Mouse (Mus musculus): ENCODE data around the gene Gm49403. TPM values are rescaled to one million over a fixed set of nuclear protein-coding genes. Genes with fewer than 3 reads are reported as not detected.
"Not testable (repeated sequence)": the region's sequence is repeated elsewhere in the genome, so short reads cannot be mapped to it uniquely, and the experiment has no call there.

Gm49403 gene
- not detected in 2 replicates for polyA plus RNA-seq (2012; rRNA removed)

DNA sequence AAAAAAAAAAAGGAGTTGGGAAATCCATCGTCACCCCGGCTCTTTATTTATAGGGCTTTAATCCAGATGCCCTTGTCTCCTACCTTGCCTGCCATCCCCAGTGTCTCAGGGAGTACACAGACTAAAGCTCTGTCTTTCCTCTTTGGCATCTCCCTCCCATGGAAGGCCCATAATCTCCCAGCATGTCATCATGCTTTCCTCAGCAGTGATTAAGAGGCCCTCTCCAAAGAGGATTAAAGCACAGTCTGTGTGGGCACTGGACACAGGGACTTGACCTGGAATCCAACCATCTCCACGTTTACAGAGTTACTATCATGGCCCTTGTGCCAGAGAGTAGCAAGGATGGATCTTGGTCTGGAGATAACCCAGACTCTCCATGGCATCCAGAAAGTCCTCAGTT lies at the start of gene Gm49403, which contains the start of gene Lbhd1:
TSS of gene Gm49403 (plus strand) at position 315 of the 400 bp plus-strand sequence.
TSS of gene Lbhd1 (plus strand) at position 117 of the 400 bp plus-strand sequence.
- no peak for DNase-seq (ENCODE audit: low read depth)

DNA sequence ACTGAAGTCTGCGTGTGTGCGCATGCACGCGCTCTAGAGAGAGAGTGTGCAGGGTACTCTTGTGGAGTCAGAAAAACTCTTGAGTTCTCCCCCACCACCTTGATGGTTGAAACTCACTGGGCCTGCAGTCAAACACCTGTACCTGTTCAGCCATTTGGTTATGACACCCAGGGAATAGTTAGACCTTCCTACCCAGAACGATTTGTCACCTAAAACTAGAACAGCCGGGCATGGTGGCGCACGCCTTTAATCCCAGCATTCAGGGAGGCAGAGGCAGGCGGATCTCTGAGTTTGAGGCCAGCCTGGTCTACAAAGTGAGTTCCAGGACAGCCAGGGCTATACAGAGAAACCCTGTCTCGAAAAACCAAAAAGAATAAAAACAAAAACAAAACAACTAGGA lies 47.4 kb upstream of the Gm49403 start:
- not testable (repeated sequence) for DNase-seq (ENCODE audit: low read depth)

DNA sequence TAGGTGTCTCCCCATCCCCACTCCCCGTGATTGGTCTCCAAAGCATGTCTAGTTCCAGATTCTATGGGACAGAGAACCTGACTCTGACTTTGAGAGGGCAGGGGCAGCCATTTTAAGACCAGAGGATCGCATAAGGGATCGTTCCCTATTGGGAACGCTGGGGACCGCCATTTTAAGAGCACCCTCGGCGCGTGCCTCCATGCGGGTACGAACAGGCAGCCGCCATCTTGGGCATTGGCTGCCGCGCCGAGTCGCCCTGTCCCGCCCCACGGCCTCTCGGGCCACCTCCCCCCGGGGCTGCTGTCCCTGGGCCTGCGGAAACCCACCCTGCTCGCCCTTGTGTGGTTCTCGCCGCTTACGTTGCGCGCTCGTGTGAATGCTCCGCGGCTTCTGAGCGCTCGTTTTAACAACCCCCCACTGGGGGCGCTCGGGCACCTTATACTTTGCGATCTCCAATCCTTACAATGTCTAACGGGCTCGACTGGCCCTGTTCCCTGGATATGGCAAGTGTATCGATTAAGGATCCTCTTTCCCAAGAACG lies 46.4 kb upstream of the Gm49403 start, which contains the start of gene Bscl2:
TSS of gene Bscl2 (plus strand) at position 217 of the 541 bp plus-strand sequence.
- no peak for DNase-seq (ENCODE audit: low read depth)

DNA sequence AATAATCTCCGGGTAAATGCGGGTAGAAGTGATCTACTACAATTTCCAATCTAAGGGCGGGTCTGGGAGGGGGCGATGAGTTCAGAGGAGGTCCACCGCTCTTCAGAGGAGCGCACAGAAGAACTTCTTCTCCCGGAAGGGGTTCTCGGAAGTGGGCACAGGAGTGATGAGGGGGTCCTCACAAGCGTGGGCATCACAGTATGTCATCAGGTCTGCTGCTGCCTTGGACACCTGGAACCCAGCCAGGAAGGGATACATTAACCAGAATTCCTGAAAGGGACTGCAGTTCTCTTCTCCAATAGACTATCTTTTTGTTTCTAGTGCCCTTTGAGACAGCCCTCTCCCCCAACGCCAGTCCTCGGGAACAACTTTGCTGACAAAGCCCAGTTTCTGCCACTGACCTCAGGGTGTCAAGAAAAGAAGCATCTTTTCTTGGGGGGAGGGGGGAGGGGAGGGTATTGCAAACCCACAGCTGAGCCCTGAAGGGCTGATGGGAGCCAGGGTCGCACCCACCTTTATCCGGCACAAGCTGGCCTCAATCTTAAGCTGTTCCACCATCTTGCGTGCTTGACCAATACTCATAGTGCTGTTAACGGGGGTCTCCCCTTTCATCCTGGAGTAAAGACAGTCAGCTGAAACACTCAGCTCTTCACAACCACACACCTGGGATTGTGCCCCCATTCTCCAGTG lies 45.5 kb upstream of the Gm49403 start:
- no peak for DNase-seq (ENCODE audit: low read depth)

DNA sequence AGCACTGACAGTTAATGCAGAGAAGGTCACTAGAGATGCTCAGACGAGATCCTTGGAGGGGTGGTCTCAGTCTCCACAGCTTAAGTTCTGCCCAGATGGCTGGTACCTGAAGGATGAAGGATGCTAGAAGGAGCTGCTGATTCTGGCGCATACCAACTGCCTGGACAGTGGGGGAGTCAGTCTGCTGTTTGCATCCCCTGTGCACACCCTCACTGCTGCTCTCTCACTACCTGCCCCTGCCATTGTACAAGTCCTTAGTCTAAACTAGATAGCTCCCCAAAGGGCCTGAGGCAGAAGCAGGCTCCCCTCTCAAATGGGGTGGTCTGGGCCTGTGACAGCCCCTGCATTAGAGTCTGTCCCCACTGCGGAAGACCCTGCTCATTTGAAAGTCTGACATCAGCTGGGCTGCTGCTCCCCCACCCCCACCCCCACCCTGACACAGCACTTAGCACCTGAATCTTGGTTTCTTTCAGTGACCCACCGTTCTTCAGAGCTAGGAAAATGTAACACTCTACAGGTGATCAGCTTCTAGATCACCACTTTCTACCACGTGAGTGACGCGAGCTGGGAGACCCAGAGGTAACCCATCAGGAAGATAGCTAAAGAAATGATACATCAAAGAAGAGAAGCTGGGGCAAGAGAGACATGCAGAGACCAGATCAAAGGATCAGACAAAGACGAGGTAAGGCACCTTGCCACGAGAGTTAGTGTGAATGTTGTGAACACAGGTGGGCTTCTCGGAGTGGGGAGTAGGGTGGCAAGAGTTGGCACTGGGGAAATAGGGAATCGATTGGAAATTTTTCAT lies 44.4 kb upstream of the Gm49403 start, which contains the start of gene Gng3:
TSS of gene Gng3 (minus strand) at position 92 of the 805 bp plus-strand sequence.
- DNase-seq (ENCODE audit: low read depth), result no peak

DNA sequence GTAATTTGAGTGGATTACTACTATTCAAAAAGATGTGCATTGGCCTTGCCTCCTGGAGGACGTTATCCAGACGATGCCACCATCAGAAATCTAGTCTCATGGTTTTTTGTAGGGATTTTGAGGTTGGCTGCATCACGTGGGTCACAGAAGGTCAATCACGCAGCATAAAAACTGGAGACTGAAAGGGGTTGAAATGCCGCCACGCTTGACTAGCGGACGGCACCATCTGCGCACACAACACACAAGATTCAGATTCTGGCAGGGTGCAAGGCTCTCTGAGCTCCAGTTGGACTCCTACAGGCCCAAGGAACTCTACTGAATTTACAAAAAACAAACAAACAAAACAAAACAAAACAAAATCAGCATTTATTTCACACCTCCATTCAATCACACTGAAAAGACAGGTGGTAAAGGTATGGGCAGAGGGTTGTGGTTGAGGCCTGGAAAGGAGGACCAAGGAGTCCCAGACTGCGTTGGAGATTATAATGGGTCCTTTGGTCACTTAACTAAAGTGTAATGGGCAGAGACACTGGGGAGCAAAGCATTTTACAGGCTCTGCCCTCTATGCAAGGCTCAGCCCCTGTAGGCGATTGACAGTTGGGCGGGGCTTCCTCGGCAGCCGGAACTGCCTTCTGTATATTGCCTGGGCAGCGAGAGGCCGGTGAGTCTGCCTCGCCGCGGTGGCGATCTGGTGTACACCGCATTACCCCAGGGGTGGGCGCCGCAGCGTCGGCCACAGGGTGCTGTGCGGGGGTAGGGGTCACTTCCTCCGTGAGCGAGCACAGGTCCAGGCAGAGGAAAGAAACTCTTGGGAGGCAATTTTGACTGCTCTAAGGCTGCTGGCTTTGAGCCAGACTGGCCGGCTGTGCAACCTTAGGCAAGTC lies 43.6 kb upstream of the Gm49403 start:
- DNase-seq (ENCODE audit: low read depth), result no peak

DNA sequence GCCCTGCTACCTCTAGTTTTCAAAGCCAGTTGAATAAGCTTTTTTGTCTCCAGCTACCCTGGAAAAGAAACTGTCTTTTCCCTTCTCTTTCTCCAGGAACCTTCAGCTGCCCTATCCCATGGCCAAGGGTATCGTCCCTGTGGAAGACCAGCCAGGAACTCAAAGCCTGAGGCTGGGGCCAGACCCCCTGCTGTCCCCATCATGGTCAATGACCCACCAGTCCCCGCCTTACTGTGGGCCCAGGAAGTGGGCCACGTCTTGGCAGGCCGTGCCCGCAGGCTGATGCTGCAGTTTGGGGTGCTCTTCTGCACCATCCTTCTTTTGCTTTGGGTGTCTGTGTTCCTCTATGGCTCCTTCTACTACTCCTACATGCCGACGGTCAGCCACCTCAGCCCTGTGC lies 42.7 kb upstream of the Gm49403 start:
- DNase-seq (ENCODE audit: low read depth), result no peak

DNA sequence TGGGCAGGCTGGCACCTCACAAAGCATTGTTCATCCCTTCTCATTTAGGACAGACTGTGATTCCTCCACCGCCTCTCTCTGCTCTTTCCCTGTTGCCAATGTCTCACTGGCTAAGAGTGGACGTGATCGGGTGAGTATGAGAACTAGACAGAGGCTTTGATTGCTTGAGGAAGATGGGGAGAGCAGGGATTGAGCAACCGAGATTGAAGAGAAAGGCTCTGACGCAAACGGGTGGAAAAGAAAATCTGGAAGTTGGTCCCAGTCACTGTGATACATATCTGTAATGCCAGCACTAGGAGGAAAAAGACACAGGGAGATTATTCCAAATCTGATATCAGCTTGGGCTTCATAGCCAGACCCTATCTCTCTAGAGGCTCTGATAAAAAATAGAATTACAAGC lies 40.8 kb upstream of the Gm49403 start:
- no peak for DNase-seq (ENCODE audit: low read depth)

DNA sequence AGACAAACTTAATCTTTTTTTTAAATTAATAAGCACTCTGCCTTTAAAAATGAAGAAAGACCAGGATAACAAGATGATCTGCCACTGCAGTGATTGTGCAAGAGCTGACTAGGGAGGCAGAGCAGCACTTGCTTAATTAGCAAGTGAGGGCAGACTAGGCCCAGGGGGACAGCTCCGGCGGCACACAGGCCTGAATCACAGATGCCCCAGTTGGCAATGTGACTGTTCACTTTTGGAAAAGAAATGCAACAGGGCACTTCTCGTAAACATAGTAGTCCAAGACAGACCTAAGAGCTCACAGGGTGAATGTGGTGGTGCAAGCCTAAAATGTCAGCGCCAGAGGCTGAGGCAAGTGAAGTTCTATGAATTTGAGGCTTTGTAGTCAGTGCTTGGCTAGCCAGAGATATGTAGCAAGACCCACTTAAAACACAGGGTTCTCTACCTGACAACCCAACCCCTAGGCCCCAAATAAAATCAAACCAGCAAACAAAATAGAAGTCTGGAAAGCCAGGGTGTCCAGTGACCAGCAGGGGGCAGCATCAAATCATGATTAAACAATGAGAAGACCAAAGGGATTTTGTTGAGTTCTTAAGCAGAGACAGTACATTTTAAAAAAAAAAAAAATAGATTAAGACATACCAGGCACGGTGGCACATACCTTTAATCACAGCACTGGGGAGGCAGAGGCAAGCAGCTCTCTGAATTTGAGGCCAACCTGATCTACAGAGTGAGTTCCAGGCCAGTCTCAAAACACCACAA lies 39.2 kb upstream of the Gm49403 start:
- peak; percentile 95 for DNase-seq (ENCODE audit: low read depth)

DNA sequence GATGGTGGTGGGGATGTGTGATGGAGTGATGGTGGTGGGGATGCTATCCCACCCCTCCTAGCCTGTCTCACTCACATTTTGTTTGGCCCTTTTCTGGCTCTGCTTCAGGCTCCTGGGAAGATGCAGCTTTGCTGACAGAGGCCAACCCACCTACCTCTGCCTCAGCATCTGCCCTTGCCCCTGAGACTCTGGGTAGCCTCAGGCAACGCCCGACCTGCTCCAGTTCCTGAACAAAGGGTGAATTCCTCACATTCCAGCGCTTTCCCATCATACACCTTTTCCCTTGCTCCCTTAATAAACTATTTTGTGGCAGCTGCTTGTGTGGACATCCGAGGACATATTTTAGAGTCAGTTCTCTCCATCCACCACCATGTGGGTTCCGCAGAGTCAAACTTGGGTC lies 35.4 kb upstream of the Gm49403 start:
- no peak for DNase-seq (ENCODE audit: low read depth)

DNA sequence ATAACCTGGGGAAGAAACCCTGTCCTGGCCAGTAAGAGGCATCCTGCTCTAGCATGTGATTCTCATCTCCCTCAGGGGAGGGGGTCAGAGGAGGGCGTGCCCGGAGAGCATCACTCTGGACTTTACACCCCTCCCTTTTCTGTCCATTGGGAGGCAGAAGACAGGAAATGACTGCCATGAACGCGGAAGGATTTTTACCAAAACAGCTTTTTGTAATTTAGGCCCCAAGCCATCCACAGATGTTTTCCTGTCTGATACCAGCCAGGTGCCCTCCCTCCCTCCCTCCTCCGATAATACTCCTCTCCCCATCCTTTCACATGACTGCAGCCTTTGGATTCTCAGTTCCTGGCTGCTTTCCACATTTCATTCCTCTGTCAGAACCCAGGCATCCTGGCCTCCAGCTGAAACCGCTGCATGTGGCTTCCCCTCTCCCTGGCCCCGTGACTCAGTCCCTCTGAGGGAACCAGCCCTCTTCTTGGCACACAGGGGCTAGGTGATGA lies 33.3 kb upstream of the Gm49403 start, which contains the start of gene Lrrn4cl:
TSS of gene Lrrn4cl (plus strand) at position 367 of the 500 bp plus-strand sequence.
- DNase-seq (ENCODE audit: low read depth), result no peak

DNA sequence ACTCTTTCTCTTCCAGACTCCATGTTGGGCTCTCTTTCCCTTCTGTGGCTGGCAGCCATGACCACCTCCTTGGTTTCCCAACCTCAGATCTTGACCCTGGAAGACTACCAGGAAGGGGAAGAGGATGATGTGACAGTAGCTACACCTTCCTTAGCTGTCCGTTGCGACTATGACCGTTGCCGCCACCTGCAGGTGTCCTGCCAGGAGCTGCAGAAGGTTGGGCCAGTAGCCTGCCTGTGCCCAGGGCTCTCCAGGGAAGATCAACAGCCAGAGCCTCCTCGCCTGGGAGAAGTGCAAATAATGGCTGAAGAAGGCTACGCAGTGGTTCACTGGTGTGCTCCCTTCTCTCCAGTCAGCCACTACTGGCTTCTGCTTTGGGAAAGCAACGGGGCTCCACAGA lies 32.1 kb upstream of the Gm49403 start:
- DNase-seq (ENCODE audit: low read depth), result no peak

DNA sequence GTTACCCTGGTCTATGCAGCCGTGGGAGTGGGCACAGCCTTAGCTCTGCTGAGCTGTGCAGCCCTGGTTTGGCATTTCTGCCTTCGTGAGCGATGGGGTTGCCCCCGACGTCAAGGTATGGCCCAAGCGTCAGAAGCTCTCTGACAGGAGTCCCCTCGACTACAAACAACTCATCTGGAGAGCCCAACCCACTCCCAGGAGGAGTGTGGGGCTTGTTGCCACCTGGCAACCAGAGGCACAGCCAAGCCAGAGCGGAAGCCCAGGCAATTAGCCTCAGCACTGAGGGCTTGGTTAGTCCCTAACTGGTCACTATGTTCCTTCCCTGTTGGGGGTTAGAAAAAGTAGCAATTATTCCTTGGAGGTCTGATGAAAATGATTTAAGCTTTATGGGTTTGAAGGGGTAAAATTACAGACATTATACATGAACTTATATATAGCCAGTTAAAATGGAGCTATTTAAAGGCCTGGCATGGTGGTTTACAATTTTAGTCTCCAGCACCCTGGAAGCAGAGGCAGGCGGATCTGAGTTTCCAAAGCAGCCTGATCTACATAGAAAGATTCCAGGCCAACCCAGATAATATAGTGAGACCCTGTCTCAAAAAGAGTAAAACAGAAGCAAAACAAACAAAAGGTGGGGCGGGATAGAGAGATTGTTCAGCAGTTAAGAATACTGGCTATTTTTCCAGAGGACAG lies 31.3 kb upstream of the Gm49403 start:
- no peak for DNase-seq (ENCODE audit: low read depth)

DNA sequence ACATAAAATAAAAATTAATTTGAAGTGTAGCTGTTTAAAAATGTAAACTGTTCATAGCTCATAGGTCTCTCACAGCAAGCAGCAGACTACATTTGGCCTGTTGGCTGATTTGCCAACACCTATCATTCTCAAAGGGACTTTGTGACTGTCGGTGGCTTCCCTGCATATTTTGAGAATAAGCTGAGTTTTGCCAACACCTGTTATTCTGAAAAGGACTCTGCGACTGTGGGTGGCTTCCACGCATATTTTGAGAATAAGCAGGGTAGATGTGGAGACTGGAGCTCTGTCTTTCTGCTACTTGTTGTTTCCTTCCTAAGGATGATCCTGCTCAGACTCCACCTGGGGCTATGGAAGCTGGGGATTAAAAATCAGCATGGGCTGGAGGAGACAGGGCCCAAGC lies 30.6 kb upstream of the Gm49403 start:
- DNase-seq (ENCODE audit: low read depth), result no peak

DNA sequence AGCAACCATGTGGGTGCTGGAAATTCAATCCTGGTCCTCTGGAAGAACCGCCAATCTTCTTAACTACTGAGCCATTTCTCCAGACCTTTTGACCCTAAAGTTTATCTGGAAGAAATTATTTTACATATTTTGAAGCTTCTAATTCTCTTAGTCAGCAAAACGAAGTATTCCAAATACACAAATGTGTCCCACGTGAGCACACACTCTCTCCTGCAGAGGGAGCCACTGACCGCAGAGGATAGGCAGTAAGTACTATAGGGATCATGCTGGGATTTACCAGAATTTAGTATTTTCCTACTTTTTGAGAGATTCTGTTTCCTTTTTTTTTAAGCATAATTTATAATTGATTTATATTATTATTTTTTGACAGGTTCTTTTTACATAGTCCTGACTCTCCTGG lies 26.0 kb upstream of the Gm49403 start:
- no peak for DNase-seq (ENCODE audit: low read depth)

DNA sequence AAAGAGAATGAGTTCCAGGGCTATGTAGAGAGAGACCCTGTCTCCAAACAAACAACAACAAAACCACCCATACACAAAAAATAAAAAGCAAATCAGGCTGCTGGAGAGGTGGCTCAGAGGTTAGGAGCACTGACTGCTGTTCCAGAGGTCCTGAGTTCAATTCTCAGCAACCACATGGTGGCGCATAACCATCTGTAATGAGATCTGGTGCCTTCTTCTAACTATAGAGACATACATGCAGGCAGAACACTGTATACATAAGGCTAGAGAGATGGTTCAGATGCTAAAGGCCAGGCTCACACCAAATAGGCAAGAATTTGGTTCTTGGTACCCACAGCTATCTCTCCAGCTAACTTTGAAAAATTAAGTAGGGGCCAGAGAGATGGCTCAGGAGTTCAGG lies 24.7 kb upstream of the Gm49403 start:
- DNase-seq (ENCODE audit: low read depth), result no peak

DNA sequence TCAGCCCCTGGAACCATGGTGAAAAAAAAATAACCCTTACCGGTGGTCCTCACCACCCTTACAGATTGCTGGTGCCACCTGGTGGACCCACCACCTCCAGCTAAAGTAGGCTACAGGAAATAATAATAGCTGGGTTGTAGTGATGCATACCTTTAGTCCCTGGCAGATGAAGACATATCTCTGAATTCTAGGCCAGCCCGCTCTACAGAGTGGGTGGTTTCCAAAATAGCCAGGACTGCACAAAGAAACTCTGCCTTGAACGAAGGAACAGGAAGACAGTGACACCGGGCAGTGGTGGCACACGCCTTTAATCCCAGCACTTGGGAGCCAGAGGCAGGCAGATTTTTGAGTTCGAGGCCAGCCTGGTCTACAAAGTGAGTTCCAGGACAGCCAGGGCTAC lies 19.5 kb upstream of the Gm49403 start:
- no peak for DNase-seq (ENCODE audit: low read depth)

DNA sequence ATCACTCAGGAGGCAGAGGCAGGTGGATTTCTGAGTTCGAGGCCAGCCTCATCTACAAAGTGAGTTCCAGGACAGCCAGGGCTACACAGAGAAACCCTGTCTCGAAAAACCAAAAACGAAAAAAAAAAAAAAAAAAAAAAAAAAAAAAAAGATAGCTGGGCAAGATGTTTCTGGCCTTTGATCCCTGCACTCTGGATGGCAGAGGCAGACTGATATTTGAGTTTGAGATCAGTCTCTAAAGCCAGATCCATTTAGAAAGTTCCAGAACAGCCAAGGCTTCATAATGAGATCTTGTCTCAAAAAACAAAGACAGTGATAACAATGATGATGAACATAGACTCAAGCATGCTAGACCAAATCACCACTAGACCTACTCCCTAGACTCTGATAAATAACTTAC lies 13.3 kb upstream of the Gm49403 start:
- DNase-seq (ENCODE audit: low read depth), result not testable (repeated sequence)

DNA sequence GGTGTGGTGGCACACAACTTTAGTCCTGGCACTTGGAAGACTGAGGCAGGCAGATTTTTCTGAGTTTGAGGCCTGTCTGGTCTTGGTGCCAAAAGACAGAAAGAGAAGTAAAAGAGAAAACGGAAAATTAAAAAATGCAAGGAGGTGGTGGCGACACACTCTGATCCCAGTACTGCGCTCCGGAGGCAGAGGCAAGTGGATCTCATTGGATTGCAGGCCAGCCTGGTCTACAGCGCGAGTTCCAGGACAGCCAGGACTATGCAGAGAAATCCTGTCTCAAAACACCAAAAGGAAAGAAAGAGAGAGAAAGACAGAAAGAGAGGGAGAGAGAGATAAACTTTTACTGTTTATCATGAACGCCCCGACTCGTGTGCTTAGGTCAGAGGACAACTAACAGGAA lies 12.9 kb upstream of the Gm49403 start:
- no peak for DNase-seq (ENCODE audit: low read depth)

Measured in gonadal fat pad, adult 2 months (tissue).